Mouse (Mus musculus): ENCODE measurements around the gene Ifnab.

DNA sequence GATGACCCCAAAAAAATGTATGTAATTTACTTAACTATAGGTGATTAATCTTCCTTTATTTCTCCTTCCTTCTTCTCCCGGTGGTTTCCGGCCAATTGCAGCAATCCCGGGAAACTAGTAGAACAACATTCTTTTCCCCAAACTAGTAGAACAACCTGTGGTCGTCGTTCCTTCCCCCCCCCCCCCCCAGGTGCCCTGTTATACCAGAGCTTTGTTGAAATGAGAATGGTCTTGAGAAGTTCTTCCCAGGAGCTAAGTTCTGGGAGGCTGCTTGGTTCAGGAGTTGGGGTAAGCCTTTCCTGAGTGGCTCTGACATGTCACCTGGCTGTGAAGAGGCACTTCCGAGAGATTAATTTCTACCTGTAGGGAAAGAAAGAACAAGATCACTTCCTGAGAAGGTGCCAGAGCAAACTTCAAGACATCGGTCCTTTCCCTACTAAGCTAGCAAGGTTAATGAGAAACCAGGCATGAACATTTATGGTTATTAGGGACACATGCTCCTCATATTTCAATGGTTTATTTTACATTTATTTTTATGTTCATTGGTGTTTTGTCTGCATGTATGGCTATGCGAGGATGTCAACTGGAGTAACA, 32.4 kb upstream of the Ifnab start:
- TF ChIP-seq USF1 (IDR thresholded peaks at IDR 0.05; ENCODE audit: low read depth, low read length), result no peak
- no peak for TF ChIP-seq POLR2A (IDR thresholded peaks at IDR 0.05; ENCODE audit: low read depth, low read length)
- TF ChIP-seq MAFK (IDR thresholded peaks at IDR 0.05; ENCODE audit: insufficient replicate concordance, low read length), result no peak
- no peak for TF ChIP-seq CTCF (conservative IDR thresholded peaks at IDR 0.05 in 1 of 2, IDR thresholded peaks at IDR 0.05 in 1 of 2; ENCODE audit: low read depth in 2 of 2, low read length in 2 of 2)
- TF ChIP-seq USF2 (conservative IDR thresholded peaks at IDR 0.05; ENCODE audit: low read depth, low read length), result no peak
- no peak for TF ChIP-seq E2F4 (IDR thresholded peaks at IDR 0.05; ENCODE audit: insufficient replicate concordance, low read depth, low read length)
- TF ChIP-seq MAZ (IDR thresholded peaks at IDR 0.05; ENCODE audit: low read depth, low read length), result no peak
- no peak for TF ChIP-seq MYC (IDR thresholded peaks at IDR 0.05; ENCODE audit: low read depth, low read length)
- no peak for TF ChIP-seq MEF2A (IDR thresholded peaks at IDR 0.05; ENCODE audit: borderline replicate concordance, low read depth, low read length)
- TF ChIP-seq CHD2 (IDR thresholded peaks at IDR 0.05; ENCODE audit: low read length), result no peak

All from CH12.LX (cell line).